Mouse (Mus musculus): ENCODE measurements around the gene Aldh1a1. TPM values are rescaled to one million over a fixed set of nuclear protein-coding genes. Genes with fewer than 3 reads are reported as not detected.
"Not testable (repeated sequence)": the region's sequence is repeated elsewhere in the genome, so short reads cannot be mapped to it uniquely, and the experiment has no call there.

Aldh1a1 gene
- 1.7 and 2.1 TPM in 2 replicates for total RNA-seq (2015)
- 4.1 and 7.7 TPM in 2 replicates for total RNA-seq (2017)

GRCm38 (mm10) chr19:20492491-20492890 lies at the start of gene Aldh1a1:
Gene Aldh1a1 (plus strand): TSS chr19:20492715.
- no peak for ATAC-seq (ENCODE audit: poor library complexity, severe bottlenecking)

DNA sequence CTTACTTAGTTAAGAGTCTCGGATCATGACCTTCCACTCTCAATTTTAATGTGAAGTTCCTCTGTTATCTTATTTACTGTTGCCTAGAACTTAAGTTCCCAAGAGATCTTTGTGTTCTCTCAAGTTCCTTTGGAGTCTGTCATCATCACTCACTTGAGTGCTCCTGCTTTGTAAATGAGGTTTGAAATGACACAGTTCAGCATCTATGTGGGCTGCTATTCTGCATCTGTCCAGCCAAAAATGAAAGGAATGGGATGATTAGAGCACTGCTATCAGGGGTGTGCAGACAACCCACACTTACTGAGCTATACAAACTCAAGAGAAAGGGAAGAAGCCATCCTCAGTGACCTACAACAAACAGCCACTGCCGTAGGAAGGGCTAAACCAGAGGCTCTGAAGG lies 44.7 kb upstream of the Aldh1a1 start:
- ATAC-seq (ENCODE audit: poor library complexity, severe bottlenecking) = no peak

- ATAC-seq (ENCODE audit: poor library complexity, severe bottlenecking) = no peak
Observed at GRCm38 (mm10) chr19:20449546-20449945, 43.0 kb upstream of the Aldh1a1 start.

GRCm38 (mm10) chr19:20451045-20451444 lies 41.5 kb upstream of the Aldh1a1 start:
- ATAC-seq (ENCODE audit: poor library complexity, severe bottlenecking) = no peak

DNA sequence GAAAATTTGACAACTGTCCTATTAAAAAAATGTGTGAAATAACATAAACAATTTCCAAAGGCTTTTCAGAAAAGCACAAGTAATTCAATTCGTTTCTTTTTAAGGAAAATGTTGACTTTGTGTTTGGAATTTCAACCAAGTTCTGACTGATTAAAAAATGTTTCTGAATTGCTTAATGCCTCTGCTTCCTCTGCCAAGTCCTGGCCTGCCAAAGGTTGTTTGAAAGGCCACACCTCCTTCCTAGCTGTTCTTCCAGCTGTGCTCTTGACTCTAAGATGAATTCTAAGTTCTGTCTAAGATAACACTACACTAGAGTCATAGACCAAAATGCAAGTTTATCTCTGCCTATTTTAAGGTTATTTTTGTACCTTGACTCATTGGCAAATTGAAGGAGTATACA lies 8.0 kb upstream of the Aldh1a1 start:
- no peak for ATAC-seq (ENCODE audit: poor library complexity, severe bottlenecking)

- ATAC-seq (ENCODE audit: poor library complexity, severe bottlenecking) = no peak
Observed at GRCm38 (mm10) chr19:20491950-20492349, 565 bp upstream of the Aldh1a1 start.

DNA sequence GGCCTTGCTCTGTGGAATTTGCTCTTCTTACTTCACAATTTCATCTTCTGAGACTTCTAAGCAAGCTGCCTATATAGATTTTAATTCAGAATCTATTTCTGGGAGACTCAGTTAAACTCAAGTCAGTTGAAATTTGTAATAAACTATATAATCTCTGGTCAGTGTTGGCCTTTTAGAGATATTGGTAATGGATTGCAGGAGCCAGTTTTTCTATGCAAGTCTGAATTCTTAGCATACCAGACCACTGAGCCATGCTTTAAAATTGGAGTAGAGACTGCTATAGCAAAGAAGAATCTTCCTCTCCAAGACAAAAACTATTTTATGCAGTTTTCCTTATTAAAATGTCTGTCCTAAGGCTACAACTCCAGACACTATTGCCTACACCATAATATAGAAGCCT lies 4.0 kb downstream of the Aldh1a1 start:
- ATAC-seq (ENCODE audit: poor library complexity, severe bottlenecking) = no peak

DNA sequence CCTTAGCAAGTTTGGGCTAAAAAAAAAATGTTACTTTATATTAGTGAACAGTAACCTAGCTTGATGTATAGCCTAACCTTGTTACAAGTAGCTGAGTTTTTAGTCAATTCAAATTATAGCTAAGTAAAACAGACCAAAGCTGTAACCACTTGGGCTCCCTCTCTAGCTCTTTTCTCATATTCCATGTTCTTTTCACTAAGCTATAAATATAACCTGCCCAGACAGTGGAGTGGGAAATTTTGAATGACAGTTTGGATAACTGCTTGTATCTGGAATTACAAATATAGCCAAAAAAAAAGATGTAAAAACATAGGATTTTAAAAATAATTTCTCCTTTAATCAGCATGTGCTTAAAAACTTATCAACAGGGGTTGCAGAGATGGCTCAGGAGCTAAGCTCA lies 12.8 kb downstream of the Aldh1a1 start:
- ATAC-seq (ENCODE audit: poor library complexity, severe bottlenecking) = no peak

GRCm38 (mm10) chr19:20506936-20507615 lies 14.6 kb downstream of the Aldh1a1 start:
- ATAC-seq (ENCODE audit: poor library complexity, severe bottlenecking) = no peak

GRCm38 (mm10) chr19:20508609-20509008 lies 16.1 kb downstream of the Aldh1a1 start:
- no peak for ATAC-seq (ENCODE audit: poor library complexity, severe bottlenecking)

DNA sequence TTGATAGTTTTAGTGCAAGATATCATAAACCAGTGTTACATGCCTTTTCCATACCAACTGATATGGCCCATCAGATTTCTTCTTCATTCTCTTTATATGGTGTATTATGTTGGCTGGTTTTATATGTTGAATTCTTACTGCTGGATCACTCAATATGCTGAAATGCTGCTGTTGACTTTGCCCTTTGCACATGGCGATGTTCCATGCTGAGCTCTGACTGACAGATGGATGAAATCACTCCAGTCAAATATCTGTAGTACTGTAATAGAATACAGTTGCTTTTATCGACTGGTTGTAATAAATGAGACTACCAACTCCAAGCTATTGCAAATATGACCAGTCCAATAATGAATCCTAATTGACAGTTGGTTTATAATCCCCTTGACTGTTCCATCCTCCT lies 19.5 kb downstream of the Aldh1a1 start:
- ATAC-seq (ENCODE audit: poor library complexity, severe bottlenecking) = no peak

GRCm38 (mm10) chr19:20513181-20513580 lies 20.7 kb downstream of the Aldh1a1 start:
- no peak for ATAC-seq (ENCODE audit: poor library complexity, severe bottlenecking)

DNA sequence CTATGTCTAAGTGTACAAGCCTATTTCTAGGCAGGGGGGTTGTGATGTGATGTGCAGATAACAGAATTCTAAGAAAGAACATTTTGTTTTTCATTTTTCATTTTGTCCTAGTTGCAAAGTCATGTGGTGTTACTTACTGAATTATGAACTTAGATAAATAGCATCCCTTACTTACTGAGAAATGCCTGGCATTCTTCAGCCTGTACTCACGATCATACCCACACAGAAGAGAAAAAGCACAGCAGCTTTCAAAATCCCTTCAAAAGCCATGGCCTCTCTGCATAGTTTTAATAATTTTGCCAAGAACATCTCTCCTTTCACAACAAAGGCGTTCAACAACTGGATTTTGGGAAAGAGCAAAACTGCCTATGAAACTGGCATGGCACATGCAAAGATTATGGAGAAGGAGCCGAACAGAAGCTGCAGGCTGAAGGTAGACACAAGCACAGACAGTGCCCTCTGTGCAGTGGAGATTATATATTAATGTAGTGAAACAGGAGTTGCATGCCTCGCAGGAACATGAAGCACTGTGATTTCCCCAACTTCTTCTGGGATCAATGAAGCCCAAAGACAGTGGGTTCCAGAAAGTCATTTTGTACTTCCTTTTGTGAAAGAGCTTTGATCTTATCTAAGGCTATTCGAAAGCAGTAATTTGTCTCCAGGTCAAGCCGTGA lies 21.3 kb downstream of the Aldh1a1 start:
- no peak for ATAC-seq (ENCODE audit: poor library complexity, severe bottlenecking)

GRCm38 (mm10) chr19:20516481-20516880 lies 24.0 kb downstream of the Aldh1a1 start:
- ATAC-seq (ENCODE audit: poor library complexity, severe bottlenecking) = no peak

DNA sequence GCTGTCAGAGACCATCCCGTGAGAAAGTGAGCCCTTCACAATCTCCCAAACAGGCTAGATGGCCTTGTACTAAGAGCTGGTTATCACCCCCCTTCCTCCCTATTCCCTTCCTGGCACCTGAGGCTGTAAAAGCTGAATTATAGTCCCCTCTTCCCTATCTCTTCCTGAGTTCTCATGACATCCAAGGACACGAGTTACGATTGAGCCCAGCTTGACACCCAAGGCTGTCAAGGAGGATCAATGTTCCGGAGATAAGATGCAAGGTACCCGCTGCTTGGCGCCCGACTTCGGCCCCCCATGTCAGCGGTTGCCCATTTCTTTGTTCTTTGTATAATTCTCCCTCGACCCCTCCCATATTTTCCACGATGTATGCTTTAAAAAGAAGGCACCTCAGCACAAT lies 36.6 kb downstream of the Aldh1a1 start:
- not testable (repeated sequence) for ATAC-seq (ENCODE audit: poor library complexity, severe bottlenecking)

DNA sequence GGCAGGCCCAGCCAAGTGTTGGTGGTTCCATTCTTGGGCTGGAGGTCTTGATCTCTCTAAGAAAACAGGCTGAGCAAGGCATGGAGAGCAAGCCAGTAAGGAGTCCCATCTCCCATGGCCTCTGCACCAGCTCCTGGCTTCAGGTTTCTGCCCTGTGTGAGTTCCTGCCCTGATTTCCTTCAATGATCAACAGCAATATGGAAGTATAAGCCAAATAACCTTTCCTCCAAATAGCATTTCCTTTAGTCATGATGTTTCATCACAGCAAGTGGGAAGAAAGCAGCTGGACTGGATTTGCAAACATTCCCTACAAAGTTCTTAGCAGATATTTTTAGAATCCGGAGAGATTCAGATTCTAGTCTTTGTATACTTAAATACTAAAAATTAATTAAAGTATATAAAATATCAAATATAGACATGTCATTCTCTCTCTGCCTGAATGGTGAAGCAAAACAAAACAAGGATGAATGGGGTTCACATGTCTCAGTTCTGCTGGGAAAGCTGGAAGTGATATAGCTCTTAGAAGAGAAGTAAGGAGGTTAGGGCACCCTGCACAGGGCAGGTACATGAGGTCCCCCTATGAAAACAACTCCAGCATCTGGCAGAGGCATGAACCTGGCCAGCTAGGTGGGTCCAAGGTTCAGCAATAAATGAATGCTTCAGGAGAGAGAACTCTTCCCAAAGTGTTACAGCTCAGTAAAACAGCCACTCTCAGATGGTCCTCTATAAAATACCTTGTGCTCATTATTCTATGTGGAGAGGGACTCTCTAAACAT lies 37.6 kb downstream of the Aldh1a1 start:
- no peak for ATAC-seq (ENCODE audit: poor library complexity, severe bottlenecking)

DNA sequence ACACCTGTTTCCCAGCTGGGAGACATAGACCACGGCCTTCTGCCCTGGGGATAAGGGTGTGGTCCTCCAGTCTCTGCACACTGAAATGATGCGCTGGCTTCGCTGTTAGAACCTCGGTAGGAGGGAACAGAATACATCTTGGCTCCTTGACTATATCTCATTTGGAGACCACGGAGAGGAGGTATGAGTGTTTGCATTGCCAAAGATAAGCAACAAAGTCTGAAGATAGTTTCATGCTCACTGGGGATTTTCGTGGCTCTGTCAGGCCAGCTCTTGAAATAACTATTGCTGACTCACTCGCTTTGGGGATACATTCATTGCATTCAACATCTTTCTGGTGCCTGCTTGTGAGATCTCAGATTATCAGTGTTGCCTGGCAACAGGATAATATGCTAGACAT lies 44.0 kb downstream of the Aldh1a1 start:
- no peak for ATAC-seq (ENCODE audit: poor library complexity, severe bottlenecking)

DNA sequence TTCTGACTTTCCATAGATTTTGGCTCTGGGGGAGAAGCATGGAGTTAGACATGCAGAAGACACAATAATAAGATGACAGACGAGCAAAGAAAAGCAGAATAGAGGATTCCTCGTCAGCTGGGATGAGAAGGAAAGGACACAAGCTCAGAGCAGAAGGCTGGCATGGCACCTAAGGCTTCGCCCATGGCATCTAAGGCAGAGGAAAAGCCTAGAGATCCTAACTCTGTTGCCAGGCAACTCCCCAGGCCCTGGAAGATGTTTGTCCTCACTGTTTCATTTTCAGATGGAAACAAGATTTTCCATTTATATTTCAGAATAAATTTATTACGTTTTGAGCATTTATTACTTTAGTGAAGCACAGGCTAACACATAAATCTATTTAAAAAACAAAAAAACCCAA lies 48.5 kb downstream of the Aldh1a1 start:
- no peak for ATAC-seq (ENCODE audit: poor library complexity, severe bottlenecking)

- ATAC-seq (ENCODE audit: poor library complexity, severe bottlenecking) = no peak
Observed at GRCm38 (mm10) chr19:20541924-20542323, 49.4 kb downstream of the Aldh1a1 start.

DNA sequence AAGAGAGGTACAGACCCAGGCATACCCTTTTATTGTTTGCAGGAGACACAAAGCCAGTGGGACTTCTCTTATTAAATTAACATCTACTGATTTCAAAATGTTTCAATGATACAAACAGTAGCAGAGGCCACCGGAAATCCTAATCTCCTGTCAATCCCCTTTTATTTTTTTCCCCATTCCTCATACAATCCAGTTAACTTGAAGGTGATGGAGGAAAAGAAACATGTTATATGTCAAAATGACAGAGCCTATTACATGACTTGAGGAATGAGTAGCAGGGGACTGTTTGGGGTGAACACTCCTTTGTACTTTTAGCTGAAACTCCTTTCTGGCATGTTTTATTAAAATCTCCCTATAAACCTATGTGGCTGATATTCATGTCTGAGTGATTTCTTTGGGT lies 51.3 kb downstream of the Aldh1a1 start:
- ATAC-seq (ENCODE audit: poor library complexity, severe bottlenecking) = no peak

DNA sequence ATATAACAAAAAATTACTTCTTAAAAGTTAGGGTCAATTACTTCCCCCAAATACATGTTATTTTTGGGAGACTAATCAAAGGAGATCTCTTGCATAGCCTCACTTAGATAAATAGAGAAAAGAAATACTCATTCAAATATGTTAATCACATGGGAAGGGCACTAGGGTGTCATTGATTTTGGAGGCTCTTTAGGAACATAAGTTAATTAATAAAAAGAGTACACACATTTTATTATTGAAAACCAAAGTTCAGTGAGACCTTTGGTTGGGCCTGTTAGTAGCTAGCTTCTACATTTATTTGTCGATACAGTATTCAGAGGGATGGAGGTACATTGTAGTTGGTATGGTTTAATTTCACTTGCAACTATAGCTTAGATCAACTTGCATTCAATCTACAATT lies 52.4 kb downstream of the Aldh1a1 start:
- ATAC-seq (ENCODE audit: poor library complexity, severe bottlenecking) = no peak

GRCm38 (mm10) chr19:20547025-20547424 lies 54.5 kb downstream of the Aldh1a1 start:
- ATAC-seq (ENCODE audit: poor library complexity, severe bottlenecking) = no peak
